Mouse (Mus musculus) ES-E14 (cell line): ENCODE measurements around the gene Nampt.

ENCODE experiments used
- HCFC1 ChIP-seq: IDR thresholded peaks from 2 replicates; pipeline ENCODE4 v1.6.1; 2012; ENCODE audit warnings: low read length, inconsistent platforms, borderline replicate concordance; ENCODE audit not compliant: insufficient read depth
- MAFK ChIP-seq: IDR thresholded peaks from 2 replicates; pipeline ENCODE4 v1.6.1; 2014; ENCODE audit warnings: mild to moderate bottlenecking, low read depth, low read length, inconsistent platforms; ENCODE audit not compliant: insufficient read depth
- ZNF384 ChIP-seq: IDR thresholded peaks from 2 replicates; pipeline ENCODE4 v1.6.1; 2012; ENCODE audit warnings: low read depth, low read length, inconsistent platforms

GRCm38 (mm10) chr12:32901005-32901404, 81.7 kb downstream of the Nampt start:
- TF ChIP-seq MAFK (no peak), ZNF384 (no peak), HCFC1 (no peak)
